Mouse (Mus musculus) adrenal gland, postnatal 14 days (tissue): ENCODE results near the gene Rad51b. TPM values are rescaled to one million over a fixed set of nuclear protein-coding genes. Genes with fewer than 3 reads are reported as not detected.

Source experiments
- DNase-seq: peaks from one replicate; pipeline ENCODE4 v3.0.0; 2021; ENCODE audit warnings: mixed read lengths
- total RNA-seq: library from RNA; stranded (reverse); gene quantifications from 2 replicates; pipeline ENCODE4 v1.2.3, GENCODE M21; 2021

Gene Rad51b
- total RNA-seq, 1 experiment from 2014 or later, result 1.6 TPM

DNA sequence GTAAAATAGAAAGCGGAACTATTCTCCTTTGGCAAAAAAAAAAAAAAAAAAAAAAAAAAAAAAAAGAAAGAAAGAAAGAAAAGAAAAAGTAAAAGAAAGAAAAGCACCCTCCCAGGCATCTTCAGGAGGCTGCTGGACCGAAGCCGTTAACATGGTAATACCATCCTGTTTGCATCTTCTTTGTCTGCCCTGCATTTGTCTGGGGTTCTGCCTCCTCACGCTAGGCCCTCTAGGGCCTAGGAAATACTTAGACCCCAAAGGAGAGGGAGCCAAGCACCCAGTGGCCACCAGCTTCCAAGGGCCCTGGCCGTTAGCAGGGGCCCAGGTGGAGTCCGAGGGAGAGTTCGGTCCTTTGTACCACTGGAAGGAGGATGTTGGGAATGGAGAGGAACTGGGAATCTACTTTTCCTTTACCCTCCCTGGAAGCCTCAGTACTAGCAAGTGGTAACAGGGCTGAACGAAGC is 510.9 kb downstream of the Rad51b start:
- DNase-seq, result no peak

DNA sequence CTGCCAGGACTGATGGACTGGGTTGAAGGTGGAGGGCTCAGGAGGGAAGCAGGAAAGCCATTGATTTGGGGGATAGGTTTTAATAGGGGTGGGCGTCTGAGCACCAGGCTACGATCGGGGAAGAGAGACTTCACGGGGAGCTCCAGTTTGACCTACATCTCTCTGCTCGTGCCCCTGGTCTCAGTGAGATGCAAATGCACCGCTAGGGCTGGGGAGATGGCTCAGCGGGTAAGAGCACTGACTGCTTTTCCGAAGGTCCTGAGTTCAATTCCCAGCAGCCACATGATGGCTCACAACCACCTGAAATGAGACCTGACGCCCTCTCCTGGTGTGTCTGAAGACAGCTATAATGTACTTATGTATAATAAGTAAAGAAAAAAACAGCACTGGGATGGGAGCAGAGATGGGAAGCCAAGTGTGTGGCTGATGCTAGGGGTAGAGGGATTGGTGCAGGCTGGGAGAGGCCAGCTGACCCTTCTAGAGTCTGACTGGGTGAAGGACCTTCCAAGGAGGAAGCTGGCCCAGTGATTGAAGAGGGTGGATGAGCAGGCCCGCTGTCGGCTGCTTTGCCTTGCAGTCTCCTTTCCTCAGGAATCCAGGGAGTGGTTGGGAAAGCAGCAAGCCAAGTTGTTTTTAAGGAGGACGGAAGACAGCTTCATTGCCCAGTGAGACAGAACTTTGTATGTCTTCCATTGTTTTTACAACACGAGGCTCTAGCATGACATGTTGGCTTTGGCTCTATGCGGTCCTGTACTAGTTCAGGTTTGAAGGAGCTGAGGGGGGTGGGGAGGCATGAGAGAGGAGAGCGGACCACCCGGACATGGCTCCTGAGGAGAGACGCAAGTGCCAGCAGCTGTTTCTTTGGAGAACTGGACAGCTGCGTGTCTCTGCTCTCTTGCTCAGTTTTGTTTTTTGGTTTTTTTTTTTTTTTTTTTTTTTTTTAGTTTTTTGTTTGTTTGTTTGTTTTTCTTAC is 511.6 kb downstream of the Rad51b start:
- no peak for DNase-seq

DNA sequence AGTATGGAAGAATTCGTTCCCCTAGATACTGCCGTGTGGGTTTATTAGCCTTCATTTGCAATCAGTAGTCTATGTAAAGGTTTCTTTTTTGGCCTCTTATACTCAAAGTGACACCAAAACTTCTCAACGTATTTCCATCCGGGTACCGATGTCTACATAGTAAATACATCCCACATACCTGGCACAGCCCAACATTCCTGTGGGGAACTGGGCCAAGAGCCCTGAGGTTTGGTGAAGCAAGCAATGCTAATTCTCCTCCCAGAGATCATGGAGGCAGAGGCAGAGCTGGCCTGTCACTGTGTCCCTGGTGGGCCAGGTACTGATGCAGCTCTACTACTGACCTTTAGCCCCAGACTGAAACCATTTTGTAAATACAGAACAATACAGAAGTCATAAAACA is 512.4 kb downstream of the Rad51b start:
- DNase-seq, result no peak

DNA sequence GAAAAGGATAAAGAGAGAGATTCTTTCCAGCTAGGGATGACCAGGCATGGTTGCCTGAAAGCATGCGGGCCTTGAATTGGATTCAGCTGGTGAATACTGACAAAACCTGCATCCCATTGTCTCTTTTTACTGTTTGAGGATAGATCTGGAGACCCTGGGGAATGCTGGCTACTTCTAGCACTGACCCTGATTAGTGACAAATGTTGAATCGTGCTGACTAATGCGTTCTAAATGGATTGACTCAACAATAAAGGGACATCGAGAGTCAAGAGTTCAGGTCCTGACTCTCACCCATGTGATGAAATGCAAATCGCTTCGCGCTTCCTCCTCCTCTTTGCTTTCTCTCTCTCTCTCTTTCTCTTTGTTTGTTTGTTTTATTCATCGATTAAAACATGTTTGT is 515.3 kb downstream of the Rad51b start:
- no peak for DNase-seq

DNA sequence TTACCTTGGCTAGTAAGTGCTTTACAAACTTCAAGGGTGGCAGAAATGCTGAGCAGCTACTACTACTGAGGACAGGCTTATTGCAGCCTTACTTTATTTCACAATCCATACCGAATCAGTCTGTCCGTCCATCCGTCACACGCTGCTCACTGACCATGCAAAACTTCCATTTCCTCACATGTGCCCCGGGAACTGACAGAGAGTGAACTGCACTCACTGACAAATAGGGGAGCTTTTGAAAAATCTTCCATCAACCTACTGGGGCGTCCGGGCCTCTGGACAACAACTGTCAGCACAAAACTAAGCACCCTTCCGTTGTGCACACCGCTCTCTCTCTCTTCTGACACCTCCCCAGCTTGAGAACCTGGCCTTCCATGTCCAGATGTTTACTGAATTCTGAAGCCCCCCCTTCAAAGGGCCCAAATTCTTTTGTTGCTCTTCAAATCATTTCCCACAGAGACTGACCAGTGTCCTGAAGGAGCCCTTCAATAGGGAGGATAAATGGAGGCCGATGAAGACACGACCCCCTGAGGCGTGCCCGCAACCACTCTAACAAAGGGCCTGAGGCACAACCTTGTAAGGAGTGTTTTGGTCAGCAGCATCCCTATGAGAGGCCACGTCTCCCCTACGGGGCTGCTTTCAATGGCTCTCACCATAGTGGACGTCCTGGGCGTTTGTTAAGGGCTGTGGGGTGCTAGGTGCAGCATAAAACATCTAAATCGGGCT is 515.9 kb downstream of the Rad51b start:
- DNase-seq, result no peak

DNA sequence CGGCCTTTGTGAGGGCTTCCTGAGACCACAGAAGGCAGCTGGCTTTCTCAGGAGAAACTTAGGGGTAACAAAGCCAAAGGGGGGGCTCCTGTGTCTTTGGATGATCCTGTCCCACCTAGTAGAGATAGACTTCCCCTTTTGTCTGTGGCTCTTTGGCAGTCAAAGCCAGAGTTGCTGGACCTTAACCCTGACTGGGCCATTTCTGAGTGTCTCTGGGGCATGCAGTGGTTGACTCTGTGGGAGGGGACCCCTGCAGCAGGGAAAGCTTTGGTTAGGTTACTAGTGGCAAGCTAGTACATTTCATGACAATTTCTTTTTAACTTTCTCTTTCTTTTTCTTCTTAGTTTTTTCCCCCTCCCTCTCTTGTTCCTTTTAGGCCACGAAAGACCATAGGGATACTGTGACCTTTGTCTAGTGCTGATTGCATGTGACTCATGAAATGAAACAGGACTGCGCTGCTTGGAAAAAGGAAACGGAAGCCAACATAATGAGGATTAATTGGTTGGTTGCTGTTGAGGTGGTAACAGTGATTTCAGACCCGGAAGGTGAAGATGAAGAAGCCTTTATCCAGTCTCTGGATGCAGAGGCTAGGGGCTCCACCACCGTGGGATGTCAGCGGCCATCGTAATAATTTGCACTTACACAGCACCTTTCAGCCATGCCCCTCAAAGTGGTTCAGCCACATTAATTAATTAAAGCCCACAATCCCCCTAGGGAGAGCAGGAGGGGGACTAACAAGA is 516.7 kb downstream of the Rad51b start:
- no peak for DNase-seq

DNA sequence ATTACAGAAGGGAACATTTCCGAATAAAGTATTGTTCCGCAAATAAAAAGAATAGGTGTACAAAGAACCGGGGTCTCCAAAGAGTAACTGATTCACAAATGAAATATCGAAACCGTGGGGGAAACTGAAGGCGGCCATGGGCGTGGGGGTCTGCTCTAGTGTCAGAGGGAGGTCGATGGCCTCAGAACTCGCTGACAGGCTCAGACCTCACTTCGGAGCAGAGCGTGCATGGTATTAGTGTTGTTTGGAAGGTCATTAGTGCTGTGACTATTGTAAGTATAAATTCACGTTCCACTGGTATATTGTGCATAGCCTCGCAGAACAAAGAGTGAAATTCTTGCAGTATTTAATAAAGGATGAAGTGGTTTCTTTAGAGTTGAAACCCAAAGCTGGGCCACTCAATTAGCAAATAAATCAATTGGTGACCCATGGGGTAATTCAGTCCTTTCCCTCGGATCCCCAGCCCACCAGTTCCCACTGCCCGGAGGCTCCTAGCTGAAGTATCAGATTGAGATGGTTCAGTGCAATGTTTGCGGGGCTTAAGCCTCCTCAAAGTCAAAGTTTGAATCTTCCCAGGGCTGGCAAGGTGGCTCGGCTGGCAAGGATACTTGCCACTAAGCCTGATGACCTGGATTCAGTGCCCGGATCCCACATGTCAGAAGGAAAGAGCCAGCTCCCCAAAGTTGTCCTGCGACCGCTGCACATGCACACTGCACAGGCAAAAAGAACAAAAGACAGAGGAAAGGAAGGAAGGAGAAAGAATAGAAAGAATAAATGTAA is 517.4 kb downstream of the Rad51b start:
- DNase-seq, result no peak

DNA sequence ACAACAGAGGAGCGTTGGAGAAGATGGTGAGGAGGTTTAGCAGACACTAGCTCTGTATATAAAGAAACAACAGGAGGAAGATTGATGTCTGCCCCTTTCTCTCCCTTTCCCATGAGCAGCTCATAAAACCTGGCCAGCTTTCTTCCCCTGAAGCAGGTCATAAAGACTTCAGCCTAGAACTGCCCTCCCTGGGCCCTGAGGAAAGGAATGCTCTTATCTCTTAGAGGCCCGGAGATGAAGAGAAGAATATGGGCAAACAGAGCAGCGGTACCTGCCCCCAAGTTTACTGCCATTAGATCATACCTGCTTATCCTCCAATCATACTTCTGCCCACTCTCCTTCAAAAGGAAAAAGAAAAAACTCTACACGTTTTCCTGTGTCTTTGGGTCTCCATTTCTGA is 519.2 kb downstream of the Rad51b start:
- no peak for DNase-seq

DNA sequence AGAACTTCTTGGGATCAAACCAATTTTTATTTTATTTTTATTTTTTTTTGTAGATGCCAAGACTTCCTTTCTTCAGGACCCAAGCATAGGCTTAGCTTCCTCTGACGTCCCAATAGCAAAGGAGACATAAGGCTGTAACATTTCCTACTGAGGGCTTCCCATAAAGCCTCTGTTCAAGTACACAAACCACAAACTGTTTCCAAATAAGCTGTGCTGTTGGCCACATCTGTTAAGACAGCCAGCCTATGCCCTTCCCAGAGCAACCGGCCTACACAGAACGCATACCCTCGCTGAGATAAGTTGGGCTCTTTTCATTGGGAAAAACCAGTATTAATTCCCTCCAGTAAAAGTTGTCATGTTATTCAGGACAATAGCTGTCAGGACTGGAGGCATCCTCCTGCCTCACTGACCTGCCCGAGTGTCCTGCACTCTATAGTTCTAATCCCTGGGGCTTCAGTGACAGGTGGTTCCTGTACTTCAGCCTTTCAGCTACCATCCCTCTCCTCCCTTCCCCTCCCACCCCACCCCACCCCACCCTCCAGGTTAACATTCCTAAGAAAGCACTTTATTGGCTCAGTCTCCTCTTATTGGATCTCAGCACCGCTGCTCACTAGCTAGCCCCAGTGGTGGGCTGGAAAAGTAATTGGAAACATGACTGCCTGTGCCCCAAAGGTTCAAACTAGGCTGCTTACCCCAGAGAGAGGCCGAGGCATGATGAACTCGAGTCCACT is 523.3 kb downstream of the Rad51b start:
- no peak for DNase-seq

DNA sequence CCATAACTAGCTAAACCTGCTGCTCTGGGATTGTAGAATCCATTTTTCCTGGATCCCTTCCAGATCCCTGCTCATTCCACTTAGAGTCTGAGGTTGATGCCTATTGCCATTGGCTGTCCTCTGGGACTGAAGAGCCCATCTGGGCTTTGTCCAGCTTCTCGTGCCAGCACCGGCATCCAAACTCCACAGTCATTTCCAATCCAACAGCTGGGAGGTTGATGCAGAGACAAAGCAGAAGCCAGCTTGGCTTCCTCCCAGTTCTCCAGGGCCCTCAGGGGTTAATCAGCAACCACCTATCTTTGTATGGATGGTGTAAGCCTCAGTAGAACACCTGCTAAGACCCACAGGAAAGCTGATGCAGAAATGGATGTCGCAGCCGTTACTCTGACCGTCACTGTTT is 524.8 kb downstream of the Rad51b start:
- DNase-seq, result peak; percentile 46

DNA sequence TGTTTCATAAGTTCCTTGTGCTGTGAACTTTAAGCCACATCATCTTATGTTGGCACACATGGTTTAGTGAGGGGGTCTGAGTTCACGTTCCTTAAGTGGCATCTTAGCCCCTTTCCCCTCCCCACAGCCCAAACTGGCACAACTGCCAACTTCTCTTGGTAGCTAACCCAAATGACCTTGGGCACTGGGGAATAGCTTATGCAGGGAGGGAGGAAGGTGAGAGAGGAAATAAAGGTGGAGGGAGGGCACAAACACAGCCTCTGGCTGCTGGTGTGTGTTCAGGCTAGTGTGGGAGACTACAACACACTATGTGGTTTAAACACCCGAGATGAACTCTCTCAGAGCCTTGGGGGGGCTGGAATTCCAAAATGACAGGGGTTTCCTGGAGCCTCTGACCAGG is 525.3 kb downstream of the Rad51b start:
- no peak for DNase-seq

DNA sequence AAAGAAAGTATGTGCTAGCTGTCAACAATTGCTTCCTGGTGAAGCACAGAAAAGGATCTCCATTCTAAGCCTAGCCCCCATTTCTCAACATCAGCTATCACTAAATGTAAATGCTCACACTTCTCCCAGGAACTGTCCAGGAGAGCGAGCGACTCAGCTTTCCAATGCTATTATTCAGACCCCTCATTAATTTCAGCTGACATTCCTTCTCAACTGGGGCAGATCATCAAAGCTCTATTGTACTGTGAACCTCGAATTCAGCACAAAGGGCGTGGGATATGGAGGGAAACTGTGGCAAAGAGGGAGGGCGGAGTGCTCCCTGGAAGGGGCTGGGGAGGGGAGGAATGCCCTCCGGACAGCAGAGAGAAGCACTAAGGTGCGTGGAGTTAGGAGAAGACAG is 528.8 kb downstream of the Rad51b start:
- DNase-seq, result no peak

DNA sequence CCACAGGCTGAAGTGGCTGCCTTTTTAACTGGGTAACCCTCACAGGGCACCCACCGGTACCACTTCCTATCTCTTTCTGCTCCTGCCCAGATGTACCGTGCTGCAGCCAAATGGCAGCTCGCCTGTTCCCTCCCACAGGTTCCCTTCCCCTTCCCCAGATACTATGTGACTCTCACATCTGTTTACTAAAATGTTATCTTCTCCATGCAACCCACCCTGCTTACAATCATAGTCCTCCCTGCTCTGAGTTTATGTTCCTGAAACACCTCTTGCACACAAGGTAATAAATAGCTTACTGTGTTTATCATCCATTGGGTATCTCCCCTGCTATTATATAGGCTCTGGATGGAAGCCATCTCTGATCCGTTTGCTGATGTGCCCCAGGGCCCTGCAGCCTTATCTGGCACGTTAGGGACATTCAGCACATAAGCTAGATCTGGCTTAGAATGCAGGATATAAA is 530.2 kb downstream of the Rad51b start:
- DNase-seq, result no peak

DNA sequence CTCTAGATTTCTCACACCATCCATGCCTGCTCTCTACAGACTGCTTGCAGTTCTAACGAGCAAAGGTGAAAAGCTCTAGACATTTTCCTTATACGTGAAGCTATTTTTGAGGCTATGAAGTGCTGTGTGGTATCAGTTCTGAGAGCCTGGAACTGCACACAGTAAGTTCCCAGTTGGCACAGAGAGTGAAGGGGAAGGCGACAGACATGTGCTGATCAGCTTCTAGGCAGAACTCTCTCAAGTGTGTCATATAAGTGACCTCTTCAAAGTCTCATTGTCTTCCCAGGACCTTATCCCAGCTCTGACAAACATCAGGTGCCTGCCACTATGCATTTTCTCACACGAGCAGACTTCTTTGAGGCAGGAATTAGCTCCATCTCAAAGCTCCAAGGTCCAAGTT is 530.7 kb downstream of the Rad51b start:
- no peak for DNase-seq

DNA sequence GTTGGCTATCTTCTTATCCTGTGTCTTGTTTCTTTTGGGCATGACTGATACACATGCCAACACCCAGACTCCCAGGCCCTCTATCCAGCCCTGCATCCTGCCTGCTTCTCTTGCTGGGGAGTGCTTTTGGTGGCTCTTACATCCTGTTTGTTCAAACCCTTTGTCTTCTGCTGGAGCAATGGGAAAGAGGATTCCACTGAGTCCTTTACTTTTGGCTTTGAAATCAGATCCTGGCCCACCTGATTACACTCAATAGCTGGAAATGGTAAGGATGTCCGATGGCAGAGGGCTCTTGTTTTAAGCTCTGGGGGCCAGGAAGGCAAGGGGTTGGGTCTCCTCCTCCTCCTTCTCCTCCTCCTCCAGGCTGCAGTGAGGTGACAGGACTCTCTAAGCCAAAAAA is 533.6 kb downstream of the Rad51b start:
- no peak for DNase-seq

DNA sequence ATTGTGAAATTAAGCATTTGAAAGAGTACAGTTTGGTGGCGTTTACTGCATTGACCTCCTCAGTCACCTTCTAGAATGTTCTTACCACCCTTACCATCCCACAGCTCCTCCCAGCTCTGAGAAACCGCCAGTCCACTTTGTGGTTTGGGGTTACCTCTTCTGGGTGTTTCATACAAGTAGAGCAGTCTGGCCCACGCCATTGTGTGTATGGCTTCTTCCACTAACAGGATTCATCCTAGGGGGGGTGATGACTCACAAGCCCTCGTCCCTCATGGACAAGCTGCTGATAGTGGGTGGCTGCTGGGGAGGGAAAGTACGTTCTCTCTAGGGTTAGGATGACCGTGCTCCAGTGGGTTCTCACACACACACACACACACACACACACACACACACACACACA is 535.5 kb downstream of the Rad51b start:
- DNase-seq, result no peak

DNA sequence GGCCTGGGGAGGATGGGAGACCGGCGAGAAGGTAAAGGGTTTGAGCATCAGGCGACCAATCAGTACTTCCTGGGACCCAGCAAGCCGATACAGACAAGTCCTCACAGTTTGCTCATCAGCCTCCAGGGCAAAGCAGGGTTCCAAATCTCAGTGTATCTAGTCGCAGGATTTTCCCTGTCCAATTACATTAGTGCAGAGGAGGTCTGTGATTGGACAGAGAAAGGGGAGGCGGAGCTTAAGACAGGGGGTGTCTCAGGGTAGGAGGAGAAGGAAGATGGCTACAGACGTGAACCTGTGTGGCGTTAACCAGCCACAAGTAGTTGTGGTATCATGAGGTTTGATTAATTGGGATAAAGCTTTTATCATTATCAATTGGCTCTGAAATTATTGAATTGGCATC is 538.4 kb downstream of the Rad51b start:
- no peak for DNase-seq

DNA sequence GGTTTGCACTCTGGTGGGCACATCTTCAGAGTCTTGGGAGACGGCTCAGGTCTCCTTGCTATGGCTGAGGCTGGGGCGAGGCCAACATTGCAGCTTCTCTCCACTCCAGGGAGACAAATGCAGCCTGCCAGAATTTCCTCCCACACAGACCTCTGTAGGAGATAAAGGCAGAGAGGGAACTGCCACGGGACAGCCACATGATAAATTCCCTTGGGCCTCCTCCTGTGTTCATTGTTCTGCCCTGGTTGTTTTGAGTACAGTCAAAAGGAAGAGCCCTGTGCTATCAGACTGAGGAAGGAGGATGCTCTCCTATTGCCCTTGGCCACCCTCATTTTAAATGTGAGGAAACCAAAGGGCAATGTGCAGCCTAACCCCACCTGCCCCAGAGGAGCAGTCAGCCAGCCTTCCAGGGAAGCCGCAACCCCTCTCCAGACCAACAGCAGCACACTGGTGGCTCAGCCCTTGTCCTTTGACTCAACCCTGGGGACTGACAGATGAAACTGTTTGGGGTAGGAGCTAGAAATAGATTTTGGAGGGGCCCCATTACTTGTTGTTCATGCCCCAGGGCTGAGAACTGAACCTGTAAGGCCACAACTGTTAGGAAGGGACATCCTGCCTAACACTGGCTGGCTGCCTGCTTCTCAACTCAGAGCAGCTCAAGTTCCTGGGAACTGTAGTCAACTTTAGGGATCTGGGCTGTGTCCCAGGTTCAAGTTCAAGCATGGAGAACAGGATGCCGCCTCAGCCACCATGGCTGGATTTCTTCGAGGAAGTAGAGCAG is 541.3 kb downstream of the Rad51b start:
- peak; percentile 75 for DNase-seq

DNA sequence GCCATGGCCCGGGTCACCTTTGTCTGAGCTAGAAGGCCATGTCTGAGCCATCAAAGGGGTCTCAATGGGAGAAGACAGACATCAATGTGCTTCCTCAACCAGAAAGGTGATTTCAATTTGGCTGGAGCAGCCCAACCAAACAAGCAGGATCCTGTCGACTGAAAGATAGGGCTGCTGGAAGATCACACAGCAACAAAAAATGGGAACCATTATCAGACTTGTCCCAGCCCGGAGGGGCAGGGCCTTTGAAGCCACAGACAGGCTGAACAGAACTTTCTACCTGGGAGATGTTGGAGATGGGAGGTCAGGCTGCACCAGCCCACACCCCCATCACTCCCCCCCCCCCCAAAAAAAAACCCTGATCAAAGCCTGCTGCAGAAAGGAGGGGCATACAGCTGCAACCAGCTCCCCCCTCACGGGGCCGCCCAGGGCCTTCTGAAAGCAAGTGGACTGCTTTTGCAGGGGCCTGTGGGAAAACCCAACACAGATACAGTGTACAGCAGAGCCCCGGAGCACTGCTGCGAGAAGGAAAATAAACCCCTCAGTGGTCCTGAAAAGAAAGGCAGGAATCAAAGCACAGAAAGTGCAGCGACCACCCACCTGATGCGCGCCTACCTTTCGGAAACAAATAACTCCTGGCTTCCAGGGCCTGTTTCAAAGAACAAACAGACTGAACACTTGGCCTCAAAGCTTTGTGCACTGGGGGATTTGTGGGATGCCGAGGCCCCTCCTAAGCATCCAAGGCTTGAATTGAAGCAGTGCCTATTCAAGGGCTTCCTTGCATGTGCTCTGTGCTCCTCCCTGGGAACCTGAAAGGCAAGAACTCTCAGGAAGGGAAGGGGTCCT is 542.2 kb downstream of the Rad51b start:
- DNase-seq, result no peak
